Mouse (Mus musculus) activated CD4-positive, CD25-positive, alpha-beta regulatory T cell, adult 4 months (primary cell): ENCODE results near the gene Fahd1. TPM values are rescaled to one million over a fixed set of nuclear protein-coding genes. Genes with fewer than 3 reads are reported as not detected.

Experiments
- ATAC-seq: one replicate; pipeline ENCODE4 v1.8.0; 2017
- polyA plus RNA-seq, 2 experiments: library from polyadenylated mRNA; unstranded; fragments of 100-300 nt; shearing (Covaris generic); gene quantifications; one replicate each; pipeline ENCODE4 v1.2.1; 2017

The Fahd1 gene
- polyA plus RNA-seq, 2 experiments from 2014 or later: 1.1 to 2.9 TPM

DNA sequence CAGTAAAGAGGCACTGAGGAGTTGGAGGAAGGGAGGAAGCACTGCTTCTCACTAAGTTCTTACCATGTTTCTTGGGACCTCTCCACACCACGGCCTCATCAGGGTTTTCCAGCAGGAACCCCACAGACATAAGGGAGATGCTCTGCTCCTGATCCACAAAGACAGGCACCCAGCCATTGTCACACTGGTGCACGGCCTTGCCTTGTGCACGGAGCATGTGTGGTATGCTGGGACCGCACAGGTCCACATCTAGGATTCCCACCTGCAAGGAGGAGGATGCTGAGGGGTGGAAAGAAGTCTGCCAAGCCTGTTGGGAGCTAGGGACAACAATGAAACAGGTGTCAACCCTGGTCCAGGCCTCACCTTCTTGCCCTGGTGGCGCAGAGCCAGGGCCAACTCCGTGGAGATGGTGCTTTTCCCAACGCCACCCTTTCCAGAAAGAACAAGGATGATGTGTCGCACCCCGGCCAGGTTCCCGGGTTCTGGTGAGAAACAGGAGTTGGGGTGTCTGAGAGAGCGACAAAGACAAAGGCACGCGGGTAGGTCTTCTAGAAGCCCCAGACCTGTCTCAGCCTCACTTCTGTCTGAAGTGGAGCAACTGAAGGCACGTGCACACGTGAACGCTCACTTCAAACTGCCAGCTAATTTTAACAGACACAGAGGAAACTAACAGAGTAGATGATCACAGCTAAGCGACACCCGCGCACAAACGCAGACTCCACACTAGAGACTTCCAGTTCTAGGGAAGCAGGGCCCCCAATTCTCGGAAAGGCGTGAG is 35.4 kb upstream of the Fahd1 start:
- no peak for ATAC-seq

DNA sequence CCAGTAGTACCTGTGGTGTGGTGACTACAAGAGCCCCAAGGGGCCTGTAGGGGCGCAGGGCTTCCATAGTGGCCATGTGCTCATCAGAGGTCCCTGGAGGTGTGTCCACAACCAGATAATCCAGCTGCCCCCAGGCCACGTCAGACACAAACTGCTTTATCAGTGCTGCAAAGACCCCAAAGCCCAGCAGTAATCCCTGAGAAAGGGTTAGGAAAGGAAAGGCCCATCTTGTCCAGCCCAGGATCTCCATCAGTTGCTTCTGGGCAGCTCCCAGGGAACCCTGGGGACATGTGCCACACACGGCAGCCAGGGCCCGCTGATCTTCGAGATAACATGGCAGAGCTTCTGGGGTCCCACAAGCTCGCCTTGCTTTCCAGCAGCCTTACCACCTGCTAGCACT is 34.2 kb upstream of the Fahd1 start:
- no peak for ATAC-seq

GRCm38 (mm10) chr17:24881738-24882440 is 31.7 kb upstream of the Fahd1 start:
- ATAC-seq: no peak

GRCm38 (mm10) chr17:24878531-24878930 is 28.4 kb upstream of the Fahd1 start:
- no peak for ATAC-seq

DNA sequence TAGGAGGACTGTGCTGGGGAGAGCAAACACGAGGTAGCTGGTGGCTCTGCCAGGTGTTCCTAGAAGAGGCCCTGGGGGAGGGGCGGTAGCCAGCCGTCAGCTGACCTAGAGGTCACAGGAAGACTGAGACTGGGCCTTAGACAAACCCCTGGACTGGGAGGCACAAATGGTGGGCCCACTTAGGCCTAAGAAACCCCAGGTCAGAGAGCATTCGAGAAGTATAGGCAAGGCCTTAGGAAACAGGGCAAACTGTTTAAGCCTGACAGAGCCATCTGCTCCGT is 27.9 kb upstream of the Fahd1 start:
- no peak for ATAC-seq

GRCm38 (mm10) chr17:24877336-24878116 is 27.4 kb upstream of the Fahd1 start:
- ATAC-seq: no peak

DNA sequence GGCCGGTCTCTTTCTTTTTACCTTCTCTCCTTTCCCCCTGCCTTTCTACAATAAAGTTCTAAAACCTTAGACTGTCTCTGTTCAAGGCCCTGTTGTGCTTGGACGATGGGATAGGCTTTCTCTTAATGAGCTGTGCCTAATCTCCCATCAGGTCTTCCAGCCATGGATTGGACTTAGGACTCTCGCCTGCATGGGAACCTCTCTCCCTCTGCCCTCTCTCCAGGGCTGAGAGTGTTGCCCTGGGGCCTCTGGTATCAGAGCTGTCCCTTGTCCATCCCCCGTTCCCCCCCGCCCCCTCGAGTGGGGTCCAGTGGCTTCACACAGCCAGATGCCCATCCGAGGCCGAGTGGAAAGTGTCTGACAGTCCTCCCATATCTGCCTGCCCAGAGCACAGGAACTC is 24.8 kb upstream of the Fahd1 start:
- no peak for ATAC-seq

DNA sequence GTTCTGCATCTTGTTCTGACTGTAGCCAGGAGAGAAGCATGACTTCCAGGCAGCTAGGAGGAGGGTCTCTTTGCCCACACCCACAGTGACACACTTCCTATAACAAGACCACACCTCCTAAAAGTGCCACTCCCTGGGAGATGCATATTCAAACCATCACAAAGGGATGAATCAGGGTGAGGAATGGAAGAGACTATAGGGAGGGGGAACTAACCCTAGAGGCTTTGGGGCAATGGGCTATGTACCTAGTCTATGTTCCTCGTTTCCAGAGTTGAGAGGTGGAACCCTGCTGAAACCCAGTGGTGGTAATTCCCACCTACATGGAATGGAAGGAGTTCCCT is 24.2 kb upstream of the Fahd1 start:
- ATAC-seq: no peak

GRCm38 (mm10) chr17:24873695-24874404 is 23.7 kb upstream of the Fahd1 start:
- no peak for ATAC-seq

DNA sequence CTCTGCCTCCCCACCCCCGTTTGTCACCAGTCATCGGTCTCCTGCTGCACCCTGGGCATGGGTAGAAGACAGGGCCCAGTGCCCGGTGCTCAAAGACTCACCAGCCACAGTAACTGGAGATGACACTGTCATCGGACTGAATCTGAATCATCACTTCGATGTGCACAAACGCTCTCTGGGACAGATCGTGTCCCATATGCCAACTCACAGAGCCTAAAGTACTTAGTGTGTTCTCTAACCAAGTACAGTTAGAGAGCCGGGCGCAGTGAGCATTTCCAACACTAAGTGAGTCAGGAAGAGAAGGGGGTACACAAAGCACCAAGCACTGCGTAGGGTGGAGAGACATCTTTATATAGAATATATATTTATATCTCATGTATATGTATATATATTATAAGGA is 17.8 kb upstream of the Fahd1 start:
- ATAC-seq: no peak

- no peak for ATAC-seq
Observed at GRCm38 (mm10) chr17:24865776-24866175, 15.6 kb upstream of the Fahd1 start, which contains the start of gene Igfals. Igfals (plus strand) TSS chr17:24865997.

- no peak for ATAC-seq
Observed at GRCm38 (mm10) chr17:24861785-24862184, 11.6 kb upstream of the Fahd1 start.

GRCm38 (mm10) chr17:24860076-24860475 is 9.9 kb upstream of the Fahd1 start:
- ATAC-seq: no peak

DNA sequence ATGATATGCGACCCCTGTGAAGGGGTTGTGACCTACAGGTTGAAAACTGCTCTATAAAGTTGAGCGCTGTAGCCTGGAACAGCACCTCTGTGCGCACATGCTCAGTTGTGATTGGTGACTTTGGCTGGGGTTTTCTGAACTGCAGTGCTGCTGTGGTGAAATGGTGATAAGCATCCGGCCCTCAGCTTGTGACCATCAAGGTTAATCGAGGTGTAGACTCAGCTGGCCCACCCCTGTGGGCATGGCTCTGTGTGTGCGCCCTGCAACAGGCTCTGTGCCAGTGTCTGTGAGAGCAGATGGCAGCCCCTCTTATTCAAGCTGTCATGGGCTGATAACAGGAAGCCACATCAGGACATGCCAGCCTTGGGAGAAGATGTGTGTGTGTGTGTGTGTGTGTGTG is 8.8 kb upstream of the Fahd1 start:
- no peak for ATAC-seq

DNA sequence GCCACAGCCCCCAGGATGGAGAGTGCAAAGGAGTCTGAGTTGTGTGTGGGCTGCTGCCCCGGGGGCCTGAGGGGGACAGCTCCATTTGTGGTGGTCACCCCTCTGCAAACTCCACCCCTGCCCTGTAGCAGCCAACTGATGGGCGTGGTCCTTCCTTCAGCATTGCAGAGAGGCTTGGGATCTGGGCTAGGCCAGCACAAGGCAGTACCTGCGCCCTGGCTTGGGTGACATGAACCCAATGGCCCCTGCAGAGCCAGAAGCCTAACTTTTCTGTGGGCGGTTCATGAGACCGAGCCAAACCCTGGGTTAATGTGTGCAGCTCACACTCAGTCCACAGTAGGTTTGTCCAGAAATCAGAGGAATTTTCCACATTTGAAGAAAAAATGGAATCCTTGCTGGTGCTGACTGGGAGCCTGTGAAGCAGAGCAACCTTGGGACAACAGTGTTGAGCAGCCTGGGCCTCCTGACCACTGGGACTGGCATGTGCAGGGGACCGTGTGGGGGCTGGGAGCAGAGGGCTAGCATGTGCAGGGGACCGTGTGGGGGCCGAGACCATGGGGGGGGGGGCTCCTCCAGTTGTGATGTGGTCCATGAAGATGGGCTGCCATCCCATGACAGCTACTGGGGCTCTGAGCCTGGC is 7.8 kb upstream of the Fahd1 start:
- no peak for ATAC-seq

DNA sequence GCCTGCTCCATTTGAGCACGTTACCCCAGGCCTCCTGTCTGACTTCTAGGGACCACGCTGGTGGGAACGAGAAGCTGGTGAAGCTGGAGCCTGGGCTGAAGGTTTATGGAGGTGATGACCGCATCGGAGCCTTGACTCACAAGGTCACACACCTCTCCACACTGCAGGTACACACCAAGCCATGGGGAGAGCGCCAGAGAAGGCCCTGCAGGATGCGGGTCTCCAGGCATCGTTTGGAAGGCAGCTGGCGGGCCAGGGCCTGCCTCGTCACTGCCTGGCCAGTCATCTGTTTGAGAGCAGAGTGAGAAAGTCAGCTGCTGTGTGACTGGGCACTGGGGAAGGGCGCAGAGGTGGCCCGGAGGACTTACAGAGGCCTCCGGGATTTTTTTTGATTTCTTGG is 6.4 kb upstream of the Fahd1 start:
- no peak for ATAC-seq

DNA sequence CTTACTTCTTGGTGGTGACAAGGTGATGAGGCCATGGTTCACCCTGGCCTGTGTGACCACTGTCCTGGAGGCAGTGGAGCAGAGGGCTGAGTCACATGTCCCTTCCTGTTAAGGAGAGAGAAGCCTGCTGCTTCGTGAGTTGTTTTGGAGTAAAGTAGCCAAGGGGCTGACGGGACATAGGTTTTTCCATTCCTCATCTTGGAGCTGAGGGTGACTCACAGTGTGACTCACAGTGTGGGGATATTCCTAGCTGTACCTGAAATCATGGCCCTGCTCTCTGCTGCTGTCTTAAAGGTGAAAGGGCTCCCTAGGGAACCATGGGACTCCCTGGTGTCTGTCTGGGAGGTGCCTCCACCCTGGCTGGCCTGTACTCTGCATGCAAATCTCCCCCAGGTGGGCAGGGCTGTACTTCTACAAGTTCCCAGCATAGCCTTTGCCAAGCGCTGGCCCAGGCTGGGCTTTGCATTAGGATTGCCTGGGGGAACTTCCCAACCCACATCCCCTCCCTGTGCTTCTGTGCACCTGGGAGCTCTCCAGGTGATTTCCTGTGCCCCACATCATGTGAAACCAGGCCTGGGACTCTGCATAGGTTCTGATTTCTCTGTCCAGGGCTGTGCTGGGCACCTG is 5.8 kb upstream of the Fahd1 start:
- no peak for ATAC-seq

DNA sequence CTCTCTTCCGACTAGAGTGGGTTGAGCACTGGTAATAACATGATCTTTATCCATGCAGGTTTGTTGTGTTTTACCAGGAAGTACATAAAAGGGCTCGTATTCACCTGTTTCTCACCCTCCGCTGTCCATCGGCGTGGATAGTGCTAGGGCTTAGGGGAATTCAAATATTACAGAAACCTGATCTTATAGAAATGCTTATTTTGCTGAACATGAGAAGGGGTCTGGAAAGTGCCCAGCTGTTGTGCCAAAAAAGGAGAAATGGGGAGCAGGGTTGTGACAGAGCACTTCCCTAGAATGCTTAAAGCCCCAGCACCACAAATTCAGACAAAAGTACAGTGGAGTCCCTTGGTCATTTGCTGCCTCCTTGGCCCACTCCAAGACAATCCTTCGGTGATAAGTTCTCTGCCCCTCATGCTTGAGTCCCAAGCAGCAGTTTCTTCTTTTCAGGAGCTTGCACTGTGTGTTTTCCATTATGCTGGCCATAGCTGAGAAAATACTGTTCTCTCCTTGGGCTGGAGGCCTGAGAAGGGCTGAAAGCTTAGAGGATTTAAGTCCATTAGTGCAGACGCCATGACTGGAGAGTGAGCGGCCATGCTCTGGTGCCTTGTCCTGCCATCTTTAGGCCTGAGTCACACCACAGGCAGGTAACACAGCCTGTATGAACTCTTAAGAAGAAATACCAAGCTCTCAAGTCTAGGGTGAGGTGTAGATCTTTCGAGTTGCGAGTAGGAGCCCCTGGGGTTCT is 1.4 kb upstream of the Fahd1 start:
- ATAC-seq: no peak

DNA sequence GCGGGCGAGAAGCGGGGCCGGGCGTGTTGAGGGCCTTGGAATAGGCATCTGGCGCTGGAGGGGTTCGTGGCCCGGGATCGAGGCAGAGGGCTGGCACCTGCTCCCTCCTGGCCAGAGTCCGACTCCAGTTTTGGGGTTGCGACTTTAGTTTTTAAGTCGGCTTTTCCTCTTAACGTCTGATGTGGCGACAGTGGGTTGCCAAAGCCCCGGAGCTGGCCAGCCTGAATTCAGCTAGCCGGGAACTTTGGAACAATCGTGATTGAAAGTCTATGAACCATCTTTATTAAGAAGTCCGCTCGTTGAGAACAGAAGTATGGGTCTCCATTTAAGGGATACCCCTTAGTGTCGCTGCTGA is 586 bp upstream of the Fahd1 start:
- no peak for ATAC-seq

- no peak for ATAC-seq
Observed at GRCm38 (mm10) chr17:24849733-24850064, 465 bp downstream of the Fahd1 start.

DNA sequence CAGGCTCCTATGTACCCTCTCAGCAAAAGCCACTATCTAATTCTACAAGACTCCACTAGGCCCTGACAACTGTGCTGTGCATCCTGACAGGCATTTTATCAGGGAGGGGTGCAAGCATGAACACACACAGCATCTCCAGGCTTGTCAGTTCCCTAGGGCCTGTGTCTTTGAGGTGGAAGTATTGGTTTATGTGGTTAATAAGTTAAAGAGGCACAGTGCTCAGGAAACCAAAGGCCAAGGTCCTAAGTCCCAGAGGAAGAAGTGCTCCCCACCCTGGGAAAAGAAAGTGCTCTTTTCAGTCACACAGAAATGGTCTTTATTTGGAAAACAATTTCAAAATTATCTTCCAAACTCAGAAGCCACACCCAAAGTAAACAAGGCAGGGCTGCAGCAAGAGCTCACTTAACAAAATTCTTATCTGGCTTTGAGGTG is 1.5 kb downstream of the Fahd1 start:
- ATAC-seq: no peak

DNA sequence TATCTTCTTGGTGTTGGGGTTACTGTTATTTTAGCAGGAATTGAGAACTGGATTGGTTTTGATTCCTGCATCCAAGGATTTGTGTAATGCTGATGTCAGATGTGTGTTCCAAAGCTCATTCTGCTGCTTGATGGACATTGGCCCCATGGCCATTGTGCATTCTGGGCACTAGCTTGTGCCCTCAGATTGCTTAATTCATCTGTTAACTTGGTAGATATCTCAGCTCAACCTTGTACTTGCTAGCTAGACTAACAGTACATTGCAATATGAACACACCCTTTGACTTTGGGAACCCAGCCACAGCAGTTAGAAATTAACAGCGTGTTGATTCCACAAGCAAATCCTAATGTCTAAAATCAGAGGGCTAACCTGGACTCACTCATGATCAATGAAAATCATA is 2.8 kb downstream of the Fahd1 start:
- ATAC-seq: no peak
